Mouse (Mus musculus) lung, adult 2 months (tissue): ENCODE data around the gene Dab1. TPM values are rescaled to one million over a fixed set of nuclear protein-coding genes. Genes with fewer than 3 reads are reported as not detected.

Experiments
- DNase-seq: peaks from one replicate; pipeline ENCODE4 v3.0.0; 2022
- H3K4me1 ChIP-seq: fragments of 200-500 bp; 2 replicates; pipeline ENCODE4 v1.6.1; 2011; ENCODE audit warnings: low read length; ENCODE audit not compliant: control insufficient read depth, insufficient read depth
- H3K4me3 ChIP-seq: fragments of 200-500 bp; replicated peaks from 2 replicates; pipeline ENCODE3; 2011; ENCODE audit warnings: low read depth, mild to moderate bottlenecking, control low read depth, low read length; ENCODE audit errors: extremely low read depth
- CTCF ChIP-seq: fragments of 200-500 bp; IDR thresholded peaks from 2 replicates; pipeline ENCODE4 v1.5.1; 2011; ENCODE audit warnings: mild to moderate bottlenecking, low read length, control low read depth; ENCODE audit not compliant: insufficient read depth
- POLR2A ChIP-seq: fragments of 200-500 bp; IDR thresholded peaks from 2 replicates; pipeline ENCODE4 v1.6.1; 2011; ENCODE audit warnings: low read depth, mild to moderate bottlenecking, control low read depth, low read length, borderline replicate concordance; ENCODE audit errors: extremely low read depth
- WGBS: fragments of 180-500 bp; shearing (Covaris S2); methylation state at CpG from one replicate; pipeline ENCODE4 v1.1.7; 2018; 5-methylcytosine and 5-hydroxymethylcytosine counted together
- polyA plus RNA-seq: library from polyadenylated mRNA; depleted of rRNA; stranded (reverse); fragments of >200 nt; gene quantifications from 2 replicates; pipeline ENCODE4 v1.2.3, GENCODE M21; 2012

Dab1 gene
- polyA plus RNA-seq, 1 experiment: 0.28 TPM

- H3K4me1 ChIP-seq: no peaks in the 10 kb centered on the region; the same call in 1 of the 2 replicates
- peak; percentile 23 for DNase-seq
- H3K4me3 ChIP-seq: no peak overlapping the region
- TF ChIP-seq POLR2A (no peak), CTCF (no peak)
- WGBS: 2% methylated on average over 92 of the region's 94 CpGs
Observed at GRCm38 (mm10) chr4:104366894-104367740, 748.0 kb downstream of the Dab1 start.

GRCm38 (mm10) chr4:104367741-104368411 lies 748.7 kb downstream of the Dab1 start:
- DNase-seq: no peak
- WGBS: 3% methylated on average over 46 of the region's 48 CpGs
- TF ChIP-seq CTCF (no peak), POLR2A (no peak)
- H3K4me1 ChIP-seq: no peaks in the 10 kb centered on the region; the same call in 1 of the 2 replicates
- H3K4me3 ChIP-seq: no peak overlapping the region

DNA sequence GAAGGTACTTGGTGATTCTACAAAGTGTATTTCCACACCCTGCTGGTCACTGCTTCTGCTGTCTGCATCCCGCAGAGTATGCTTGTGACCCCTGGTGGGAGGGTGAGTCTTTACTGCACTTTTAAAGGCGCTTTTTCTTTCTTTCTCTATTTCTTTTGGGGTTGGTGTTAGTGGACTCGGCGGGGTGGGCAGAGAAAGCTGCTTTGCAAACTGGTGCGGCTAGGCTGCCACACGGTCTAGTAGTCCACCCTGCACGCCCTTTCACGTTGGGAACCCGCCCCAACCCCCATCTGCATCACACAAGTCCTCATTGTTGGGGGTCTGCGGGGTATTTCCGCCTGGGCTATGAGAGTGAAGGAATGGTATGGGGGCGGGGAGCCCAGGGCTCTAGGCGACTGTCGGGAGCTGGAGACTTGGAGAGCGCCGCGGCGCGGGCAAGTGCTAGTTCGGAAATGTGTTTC lies 749.4 kb downstream of the Dab1 start:
- H3K4me3 ChIP-seq: no peak overlapping the region
- no peak for TF ChIP-seq POLR2A
- TF ChIP-seq CTCF: no peak

DNA sequence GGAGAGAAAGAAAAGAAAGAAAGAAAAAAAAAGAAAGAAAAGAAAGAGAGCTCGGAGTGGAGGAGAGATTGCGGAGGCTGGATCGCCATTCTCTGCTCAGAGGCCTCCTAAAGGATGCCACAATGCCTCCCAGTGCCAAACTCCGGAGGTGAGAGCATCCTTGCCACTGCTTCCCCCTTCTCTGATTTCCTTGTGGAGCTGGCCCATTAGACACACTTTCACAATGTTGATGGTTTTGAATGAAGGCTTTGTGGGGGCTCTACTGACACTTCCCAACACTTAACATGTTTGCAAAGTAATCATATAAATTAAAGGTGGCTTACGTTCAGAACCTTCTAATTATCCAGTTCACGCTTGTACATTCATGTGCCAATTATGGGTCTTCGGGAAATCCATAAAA lies 749.9 kb downstream of the Dab1 start:
- H3K4me3 ChIP-seq: no peak overlapping the region
- H3K4me1 ChIP-seq: no peaks in the 10 kb centered on the region; the same call in 1 of the 2 replicates
- TF ChIP-seq POLR2A (no peak), CTCF (no peak)
- DNase-seq: no peak
- WGBS: 12% methylated on average over 7 of the region's 7 CpGs

More for the DNA sequence above, 749.4 kb downstream of the Dab1 start:
- WGBS: 1% methylated on average over 20 of the region's 20 CpGs
- H3K4me1 ChIP-seq: no peaks in the 10 kb centered on the region; the same call in 1 of the 2 replicates
- DNase-seq: no peak

DNA sequence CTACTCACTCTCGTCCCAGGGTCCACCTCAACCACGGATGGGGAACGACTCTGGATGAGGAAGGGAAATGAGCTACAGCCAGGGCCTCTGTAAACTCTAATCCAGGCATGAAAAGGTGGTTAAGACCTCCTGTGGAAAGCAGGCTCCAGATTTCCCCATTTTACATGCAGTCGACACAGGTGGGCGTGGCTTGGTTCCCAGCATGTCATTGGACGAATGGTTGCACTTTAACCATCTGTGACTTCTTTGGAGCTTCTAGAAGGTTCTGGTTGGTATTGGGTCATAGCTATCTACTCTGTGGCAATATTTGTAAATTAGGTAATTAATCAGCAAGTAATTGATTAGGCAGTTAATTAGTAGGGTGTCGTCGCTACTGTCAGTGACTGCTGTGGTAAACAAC lies 752.0 kb downstream of the Dab1 start:
- no peak for DNase-seq
- no peak overlapping the region for H3K4me3 ChIP-seq
- no peaks in the 10 kb centered on the region; the same call in 1 of the 2 replicates for H3K4me1 ChIP-seq
- TF ChIP-seq CTCF (no peak), POLR2A (no peak)
- WGBS: 64% methylated on average over 8 of the region's 8 CpGs

- TF ChIP-seq POLR2A (no peak), CTCF (no peak)
- Histone ChIP-seq H3K4me3 (no peak overlapping the region), H3K4me1 (no peaks in the 10 kb centered on the region)
- DNase-seq: no peak
- WGBS: 52% methylated on average over 1 of the region's 1 CpGs
Observed at GRCm38 (mm10) chr4:104374191-104374590, 755.0 kb downstream of the Dab1 start.

DNA sequence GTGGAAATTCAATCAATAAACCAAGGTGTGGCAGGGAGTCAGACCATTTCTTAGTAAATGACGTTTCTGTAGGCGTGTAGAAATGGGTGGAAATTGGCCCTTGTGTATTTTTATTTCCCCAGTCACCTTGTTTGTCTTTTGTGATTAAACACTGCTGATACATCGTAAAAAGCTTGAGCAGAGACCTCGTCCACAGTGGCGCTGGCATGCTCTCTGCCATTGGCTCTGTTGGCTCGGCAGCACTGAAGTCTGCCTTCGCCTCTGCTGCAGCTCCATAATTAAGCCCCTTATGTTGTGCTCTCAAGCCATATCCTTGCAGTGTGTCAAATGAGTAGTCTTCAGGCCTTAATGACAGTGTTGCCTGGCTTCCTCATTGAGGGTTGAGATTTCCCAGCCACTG lies 765.5 kb downstream of the Dab1 start:
- WGBS: 51% methylated on average over 7 of the region's 7 CpGs
- Histone ChIP-seq H3K4me3 (no peak overlapping the region), H3K4me1 (no peaks in the 10 kb centered on the region)
- TF ChIP-seq POLR2A (no peak), CTCF (no peak)
- no peak for DNase-seq

GRCm38 (mm10) chr4:104385272-104385671 lies 766.1 kb downstream of the Dab1 start:
- WGBS: 56% methylated on average over 5 of the region's 5 CpGs
- DNase-seq: no peak
- no peaks in the 10 kb centered on the region for H3K4me1 ChIP-seq
- no peak overlapping the region for H3K4me3 ChIP-seq
- TF ChIP-seq CTCF (no peak), POLR2A (no peak)

- Histone ChIP-seq H3K4me3 (no peak overlapping the region), H3K4me1 (no peaks in the 10 kb centered on the region)
- DNase-seq: no peak
- no peak for TF ChIP-seq CTCF
- TF ChIP-seq POLR2A: no peak
- WGBS: 84% methylated on average over 3 of the region's 3 CpGs
Observed at GRCm38 (mm10) chr4:104395515-104395914, 776.4 kb downstream of the Dab1 start.
